Mouse (Mus musculus): ENCODE results near the gene Snn. TPM values are rescaled to one million over a fixed set of nuclear protein-coding genes. Genes with fewer than 3 reads are reported as not detected.
A peak's percentile ranks its signal among the peaks of the same experiment; 100 is the strongest.

Gene Snn
- polyA plus RNA-seq, 1 experiment from 2014 or later = 122 TPM

DNA sequence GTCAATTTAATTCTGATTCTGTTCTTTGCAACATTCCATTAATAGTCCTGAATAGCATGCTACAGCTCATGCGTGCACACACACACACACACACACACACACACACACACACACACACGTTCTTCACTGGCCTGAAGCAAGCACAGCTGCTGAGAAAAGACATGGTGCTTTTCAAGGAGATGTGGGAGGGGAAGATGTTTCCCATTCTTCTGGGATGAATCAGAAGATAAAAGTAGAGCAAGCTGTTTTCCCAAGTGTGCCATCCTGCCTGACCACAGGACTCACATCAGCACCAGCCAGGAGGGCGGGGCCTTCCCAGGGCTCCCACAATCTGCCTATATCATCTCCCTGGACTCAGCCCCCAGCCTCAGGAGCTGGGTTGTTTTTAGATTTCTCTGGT lies 35.9 kb upstream of the Snn start:
- 84% methylated on average over 3 of the region's 3 CpGs for WGBS
- Histone ChIP-seq H3K27me3 (no peaks in the 10 kb centered on the region), H3K9me3 (replicated peaks) (no peaks in the 10 kb centered on the region)

DNA sequence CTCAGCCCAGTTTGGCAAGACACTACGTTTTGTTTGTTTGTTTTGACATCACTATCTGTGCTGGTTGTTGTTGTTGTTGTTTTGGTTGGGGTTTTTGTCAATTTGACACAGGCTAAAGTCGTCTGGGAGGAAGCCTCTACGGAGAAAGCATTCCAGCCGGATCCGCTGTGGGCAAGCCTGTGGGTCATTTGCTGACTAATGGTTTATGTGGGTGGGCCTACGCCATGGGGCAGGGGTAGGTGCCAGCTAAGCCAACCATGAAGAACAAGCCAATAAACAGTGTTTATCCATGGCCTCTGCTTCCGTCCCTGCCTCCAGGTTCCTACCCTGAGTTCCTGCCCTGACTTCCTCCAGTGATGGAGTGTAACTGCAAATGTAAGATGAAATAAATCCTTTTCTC lies 32.5 kb upstream of the Snn start:
- Histone ChIP-seq H3K36me3 (ENCODE audit: poor library complexity, severe bottlenecking) (no peaks in the 10 kb centered on the region), H3K4me1 (no peaks in the 10 kb centered on the region), H3K27me3 (no peaks in the 10 kb centered on the region), H3K4me3 (no peak overlapping the region), H3K27ac (no peak overlapping the region), H3K9ac (no peak overlapping the region), H3K9me3 (replicated peaks) (no peaks in the 10 kb centered on the region), H3K4me2 (no peak overlapping the region)
- ATAC-seq = no peak
- WGBS = 89% methylated on average over 7 of the region's 7 CpGs

More for the DNA sequence above, 35.9 kb upstream of the Snn start:
- no peak for ATAC-seq
- no peak overlapping the region for H3K27ac ChIP-seq
- no peaks in the 10 kb centered on the region for H3K36me3 ChIP-seq (ENCODE audit: poor library complexity, severe bottlenecking)
- no peak overlapping the region for H3K9ac ChIP-seq
- H3K4me2 ChIP-seq = no peak overlapping the region
- H3K4me3 ChIP-seq = no peak overlapping the region
- peaks cover 6% of the 10 kb centered on the region; the same call in 1 of the 2 replicates for H3K4me1 ChIP-seq

DNA sequence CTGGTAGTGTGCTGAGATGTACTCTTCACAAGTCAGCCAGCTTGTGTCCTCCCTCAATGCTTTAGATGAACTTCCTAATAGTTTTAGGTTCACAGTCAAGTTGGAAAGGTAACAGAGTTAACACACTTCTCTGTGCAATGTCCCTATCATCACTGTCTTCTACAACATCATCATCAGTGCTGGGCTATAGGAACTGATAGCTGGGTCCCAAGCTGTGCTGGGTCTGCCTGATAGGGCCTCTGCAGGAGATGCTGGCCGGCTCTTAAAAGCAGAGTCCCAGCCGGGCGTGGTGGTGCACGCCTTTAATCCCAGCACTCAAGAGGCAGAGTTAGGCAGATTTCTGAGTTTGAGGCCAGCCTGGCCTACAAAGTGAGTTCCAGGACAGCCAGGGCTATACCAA lies 29.9 kb upstream of the Snn start:
- no peak overlapping the region for H3K9ac ChIP-seq
- no peaks in the 10 kb centered on the region for H3K9me3 ChIP-seq (replicated peaks)
- no peaks in the 10 kb centered on the region for H3K27me3 ChIP-seq
- ATAC-seq = no peak
- H3K27ac ChIP-seq = no peak overlapping the region
- H3K4me1 ChIP-seq = no peaks in the 10 kb centered on the region
- 82% methylated on average over 4 of the region's 4 CpGs for whole genome bisulfite sequencing
- H3K4me2 ChIP-seq = no peak overlapping the region
- H3K36me3 ChIP-seq (ENCODE audit: poor library complexity, severe bottlenecking) = no peaks in the 10 kb centered on the region
- H3K4me3 ChIP-seq = no peak overlapping the region

DNA sequence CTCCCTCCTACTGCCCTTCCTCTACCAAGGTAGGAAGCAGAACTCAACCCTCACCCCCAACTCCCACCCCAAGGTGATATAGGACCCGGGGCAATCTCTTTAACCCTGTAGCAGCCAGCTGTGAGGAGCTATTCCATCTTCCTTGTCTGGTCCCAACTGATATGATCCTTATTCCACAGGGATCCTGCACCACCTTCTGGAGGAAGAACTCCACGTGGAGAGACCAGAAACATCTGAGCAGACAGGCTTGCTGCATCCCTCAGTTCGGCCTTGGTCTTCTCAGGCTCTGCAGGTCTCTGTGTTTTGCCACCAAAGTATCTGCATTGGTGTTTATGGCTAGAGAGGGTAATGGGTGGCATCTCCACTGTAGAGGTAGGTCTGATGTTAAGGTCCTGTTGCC lies 29.4 kb upstream of the Snn start:
- WGBS = 82% methylated on average over 3 of the region's 3 CpGs

DNA sequence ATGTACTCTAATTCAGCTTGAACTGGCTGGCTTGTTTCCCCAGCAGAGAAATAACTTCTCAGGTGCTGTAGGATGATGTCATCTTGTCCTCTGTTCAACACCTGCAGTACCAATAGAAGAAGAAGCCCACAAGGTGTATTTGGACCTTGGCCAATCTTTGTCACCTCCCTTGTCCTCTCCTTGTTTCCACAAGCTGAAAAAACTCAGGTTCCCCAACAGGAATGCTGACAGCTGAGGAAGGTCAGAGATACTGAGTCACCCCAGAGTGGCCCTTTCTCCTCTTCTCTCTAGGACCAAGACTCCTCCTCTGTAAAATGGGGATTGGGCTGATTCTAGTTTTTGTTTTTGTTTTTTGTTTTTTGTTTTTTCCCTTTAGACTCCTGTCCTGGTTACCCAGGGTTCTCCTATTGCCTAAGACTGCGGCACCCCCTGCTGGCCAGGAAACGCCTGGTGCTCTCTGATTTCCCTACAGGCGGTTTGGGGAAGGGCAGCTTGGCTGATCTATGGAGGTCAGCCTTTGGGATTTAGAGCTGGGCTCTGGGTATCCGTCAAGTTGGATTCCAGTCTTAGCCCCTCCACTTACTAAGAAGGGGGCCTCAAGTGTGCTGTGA lies 26.4 kb upstream of the Snn start:
- no peaks in the 10 kb centered on the region for H3K9me3 ChIP-seq (replicated peaks)

More for the DNA sequence above, 29.4 kb upstream of the Snn start:
- H3K36me3 ChIP-seq (ENCODE audit: poor library complexity, severe bottlenecking) = no peaks in the 10 kb centered on the region
- H3K27me3 ChIP-seq = no peaks in the 10 kb centered on the region
- H3K9ac ChIP-seq = no peak overlapping the region
- H3K4me2 ChIP-seq = no peak overlapping the region
- no peak overlapping the region for H3K4me3 ChIP-seq
- H3K4me1 ChIP-seq = no peaks in the 10 kb centered on the region
- H3K9me3 ChIP-seq (replicated peaks) = no peaks in the 10 kb centered on the region
- H3K27ac ChIP-seq = no peak overlapping the region
- ATAC-seq = no peak

DNA sequence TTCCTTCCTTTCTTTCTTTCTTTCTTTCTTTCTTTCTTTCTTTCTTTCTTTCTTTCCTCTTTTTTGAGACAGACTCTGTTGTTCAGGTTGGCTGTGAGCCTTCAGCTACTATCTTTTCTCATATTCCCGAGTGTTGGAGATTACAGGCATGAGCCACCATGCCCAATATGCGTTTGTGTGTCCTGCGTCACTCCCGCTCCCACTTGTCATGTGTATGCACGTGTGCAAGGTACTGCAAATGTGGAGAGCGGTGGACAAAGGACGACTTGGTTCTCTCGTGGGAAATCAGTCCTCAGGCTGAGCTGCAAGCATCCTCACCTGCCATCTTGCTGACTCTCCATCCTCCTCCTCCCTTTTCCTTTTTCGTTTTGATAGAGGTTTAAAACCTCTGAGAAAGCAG lies 25.5 kb upstream of the Snn start:
- Histone ChIP-seq H3K4me1 (no peaks in the 10 kb centered on the region), H3K9me3 (replicated peaks) (no peaks in the 10 kb centered on the region), H3K27ac (no peak overlapping the region), H3K36me3 (ENCODE audit: poor library complexity, severe bottlenecking) (no peaks in the 10 kb centered on the region), H3K4me2 (no peak overlapping the region), H3K9ac (no peak overlapping the region), H3K4me3 (no peak overlapping the region), H3K27me3 (no peaks in the 10 kb centered on the region)
- WGBS = 83% methylated on average over 9 of the region's 9 CpGs
- ATAC-seq = no peak

More for the DNA sequence above, 26.4 kb upstream of the Snn start:
- H3K4me1 ChIP-seq = no peaks in the 10 kb centered on the region
- under 1% methylated on average over 4 of the region's 4 CpGs for WGBS
- H3K9ac ChIP-seq = no peak overlapping the region
- H3K27ac ChIP-seq = no peak overlapping the region
- no peaks in the 10 kb centered on the region for H3K36me3 ChIP-seq (ENCODE audit: poor library complexity, severe bottlenecking)
- no peaks in the 10 kb centered on the region for H3K27me3 ChIP-seq
- no peak overlapping the region for H3K4me2 ChIP-seq
- H3K4me3 ChIP-seq = no peak overlapping the region
- ATAC-seq = peak; percentile 74

DNA sequence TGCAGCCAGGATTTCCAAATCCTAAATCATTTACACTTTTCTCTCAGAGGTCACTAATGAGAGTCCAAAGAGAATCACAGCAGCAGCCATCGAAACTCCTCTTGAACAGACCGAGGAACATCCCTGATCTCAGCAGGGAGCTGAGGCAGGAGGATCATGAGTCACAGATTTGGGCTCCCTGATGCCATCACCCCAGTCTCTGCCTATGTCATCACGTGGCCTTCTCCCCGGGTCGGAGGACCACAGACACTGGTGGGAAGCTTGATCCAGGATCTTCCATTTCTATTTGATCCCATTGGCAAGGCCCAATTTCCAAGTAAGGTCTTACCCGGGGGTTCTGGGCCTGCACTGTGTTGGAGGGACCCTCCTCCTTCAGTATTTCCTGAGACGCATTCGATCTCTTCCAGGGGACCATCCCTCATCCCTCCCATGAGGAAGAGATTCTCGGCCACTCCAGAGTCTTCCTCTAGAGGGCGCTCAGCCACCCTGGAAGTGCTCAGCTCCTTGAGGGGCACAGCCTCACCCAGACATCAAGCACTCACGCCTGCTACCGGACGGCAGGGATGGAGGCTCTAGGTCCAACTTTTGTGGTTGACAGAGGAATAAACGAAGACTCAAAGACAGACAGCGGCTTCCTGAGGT lies 24.8 kb upstream of the Snn start:
- WGBS = 25% methylated on average over 15 of the region's 15 CpGs
- Histone ChIP-seq H3K4me2 (no peak overlapping the region), H3K36me3 (ENCODE audit: poor library complexity, severe bottlenecking) (no peaks in the 10 kb centered on the region), H3K4me3 (no peak overlapping the region), H3K9ac (no peak overlapping the region), H3K9me3 (replicated peaks) (no peaks in the 10 kb centered on the region), H3K4me1 (no peaks in the 10 kb centered on the region), H3K27ac (no peak overlapping the region), H3K27me3 (no peaks in the 10 kb centered on the region)
- ATAC-seq = peak; percentile 77; the same call in 1 of the 2 replicates

DNA sequence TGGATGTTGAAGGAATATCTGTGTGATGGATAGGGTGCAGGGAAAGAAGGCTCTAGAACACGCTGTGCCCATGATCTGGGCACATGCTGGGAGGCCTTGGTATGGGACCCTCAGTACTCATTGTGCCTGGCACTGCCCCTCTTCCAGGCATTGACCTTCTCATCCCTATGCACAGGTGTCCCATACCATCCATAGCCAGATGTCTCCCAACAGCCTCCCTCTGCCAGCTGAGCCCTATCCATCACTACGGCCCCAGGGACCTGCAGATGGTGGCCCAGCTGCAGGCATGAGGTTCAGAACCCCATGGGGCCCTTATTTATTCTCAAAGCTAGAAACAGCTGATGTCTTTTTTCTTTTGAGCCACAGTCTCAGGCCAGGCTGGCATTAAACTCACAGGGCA lies 20.1 kb upstream of the Snn start:
- no peaks in the 10 kb centered on the region for H3K4me1 ChIP-seq
- H3K27me3 ChIP-seq = no peaks in the 10 kb centered on the region
- no peaks in the 10 kb centered on the region for H3K9me3 ChIP-seq (replicated peaks)
- 64% methylated on average over 2 of the region's 2 CpGs for WGBS
- no peak overlapping the region for H3K4me2 ChIP-seq
- H3K27ac ChIP-seq = no peak overlapping the region
- H3K9ac ChIP-seq = no peak overlapping the region
- no peak overlapping the region for H3K4me3 ChIP-seq
- no peak for ATAC-seq
- no peaks in the 10 kb centered on the region for H3K36me3 ChIP-seq (ENCODE audit: poor library complexity, severe bottlenecking)

DNA sequence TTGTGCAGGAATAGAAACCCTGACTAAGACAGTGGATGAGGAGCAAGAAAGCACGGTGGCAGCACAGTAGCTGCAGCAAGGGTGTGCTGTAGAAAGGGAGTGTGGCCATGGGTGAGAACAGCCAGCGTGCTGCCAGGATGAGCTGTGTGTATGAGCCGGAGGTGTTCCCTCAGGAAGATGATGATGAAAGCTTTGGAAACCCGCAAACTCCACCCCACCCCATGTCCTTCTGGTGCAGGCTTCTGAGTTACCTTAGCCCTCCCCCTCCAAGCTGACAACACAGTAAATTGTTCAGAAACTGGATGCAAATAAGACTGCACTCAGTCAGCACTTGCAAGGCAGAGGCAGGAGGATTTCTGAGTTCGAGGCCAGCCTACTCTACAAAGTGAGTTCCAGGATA lies 17.5 kb upstream of the Snn start:
- WGBS = 94% methylated on average over 5 of the region's 5 CpGs
- no peak overlapping the region for H3K27ac ChIP-seq
- no peaks in the 10 kb centered on the region for H3K9me3 ChIP-seq (replicated peaks)
- H3K4me1 ChIP-seq = no peaks in the 10 kb centered on the region
- H3K9ac ChIP-seq = no peak overlapping the region
- no peak for ATAC-seq
- no peak overlapping the region for H3K4me3 ChIP-seq
- no peak overlapping the region for H3K4me2 ChIP-seq
- H3K36me3 ChIP-seq (ENCODE audit: poor library complexity, severe bottlenecking) = no peaks in the 10 kb centered on the region
- H3K27me3 ChIP-seq = no peaks in the 10 kb centered on the region

DNA sequence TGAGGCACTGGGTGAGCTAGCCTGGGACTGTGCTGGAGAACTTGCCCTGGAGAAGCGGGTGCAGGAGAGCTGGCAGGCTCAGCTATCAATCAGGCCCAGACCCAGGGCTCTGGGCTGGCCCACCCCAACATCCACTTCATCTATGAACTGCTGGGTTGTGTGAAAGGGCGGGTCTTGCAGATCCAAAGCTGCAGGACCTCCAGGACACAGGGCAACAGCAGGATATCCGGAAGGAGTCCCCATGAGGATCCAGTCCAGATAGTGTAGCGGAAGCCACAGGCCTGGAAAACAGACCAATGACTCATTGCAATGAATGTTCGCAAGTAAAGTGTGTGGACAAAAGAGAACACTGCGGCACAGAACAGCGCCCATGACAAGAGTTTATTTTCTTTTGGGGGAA lies 14.3 kb upstream of the Snn start:
- no peaks in the 10 kb centered on the region for H3K4me1 ChIP-seq
- H3K9me3 ChIP-seq (replicated peaks) = no peaks in the 10 kb centered on the region
- no peak overlapping the region for H3K27ac ChIP-seq
- no peak overlapping the region for H3K9ac ChIP-seq
- H3K4me3 ChIP-seq = no peak overlapping the region
- 90% methylated on average over 7 of the region's 7 CpGs for WGBS
- no peak for ATAC-seq
- no peak overlapping the region for H3K4me2 ChIP-seq
- no peaks in the 10 kb centered on the region for H3K27me3 ChIP-seq
- no peaks in the 10 kb centered on the region for H3K36me3 ChIP-seq (ENCODE audit: poor library complexity, severe bottlenecking)

DNA sequence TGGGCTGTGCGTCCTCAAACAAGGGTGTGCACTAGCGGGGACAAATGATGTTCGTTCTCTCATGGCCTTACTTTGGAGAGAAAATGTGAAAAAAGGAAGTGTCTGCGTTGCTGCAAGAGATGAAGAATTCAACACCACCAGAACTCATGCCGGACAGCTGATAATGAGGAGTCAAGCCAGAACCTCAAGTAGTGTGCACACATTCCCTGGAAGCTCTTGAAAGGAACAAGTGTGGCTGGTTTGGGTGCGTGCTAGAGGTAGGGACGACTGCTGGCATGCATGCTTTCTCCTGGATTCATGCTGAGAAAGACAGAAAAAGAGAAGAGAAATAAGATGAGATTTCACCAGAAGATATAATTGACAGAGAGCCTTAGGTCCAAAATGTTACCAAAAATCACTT lies 13.6 kb upstream of the Snn start:
- ATAC-seq = no peak
- Histone ChIP-seq H3K4me1 (no peaks in the 10 kb centered on the region), H3K4me3 (no peak overlapping the region), H3K9ac (no peak overlapping the region), H3K9me3 (replicated peaks) (no peaks in the 10 kb centered on the region), H3K27ac (no peak overlapping the region), H3K4me2 (no peak overlapping the region), H3K27me3 (no peaks in the 10 kb centered on the region), H3K36me3 (ENCODE audit: poor library complexity, severe bottlenecking) (no peaks in the 10 kb centered on the region)
- WGBS = 85% methylated on average over 7 of the region's 7 CpGs

DNA sequence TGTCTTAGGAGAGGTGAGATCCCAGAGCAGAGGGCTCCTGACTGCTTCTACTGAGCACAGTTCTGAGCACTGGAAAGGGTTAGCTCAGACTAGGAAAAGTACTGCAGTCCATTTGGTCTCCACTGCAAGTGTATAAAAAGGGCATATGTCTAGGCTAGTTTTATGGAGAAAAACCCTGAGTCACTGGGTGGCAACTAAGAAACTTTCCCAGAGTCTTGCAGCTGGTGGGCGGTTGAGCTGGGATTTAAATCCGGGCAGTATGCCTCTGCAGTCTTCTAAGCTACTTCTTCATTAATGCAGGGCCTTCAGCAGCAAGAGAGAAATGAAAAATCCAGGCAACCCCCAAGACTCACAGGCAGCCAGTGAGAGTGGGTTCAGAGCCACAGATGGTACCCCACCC lies 10.5 kb upstream of the Snn start:
- H3K4me1 ChIP-seq = peaks cover 3% of the 10 kb centered on the region; the same call in 1 of the 2 replicates
- H3K36me3 ChIP-seq (ENCODE audit: poor library complexity, severe bottlenecking) = no peaks in the 10 kb centered on the region
- WGBS = 91% methylated on average over 2 of the region's 2 CpGs
- H3K4me3 ChIP-seq = no peak overlapping the region
- H3K9me3 ChIP-seq (replicated peaks) = no peaks in the 10 kb centered on the region
- H3K9ac ChIP-seq = no peak overlapping the region
- no peak for ATAC-seq
- no peak overlapping the region for H3K4me2 ChIP-seq
- no peak overlapping the region for H3K27ac ChIP-seq
- H3K27me3 ChIP-seq = no peaks in the 10 kb centered on the region

DNA sequence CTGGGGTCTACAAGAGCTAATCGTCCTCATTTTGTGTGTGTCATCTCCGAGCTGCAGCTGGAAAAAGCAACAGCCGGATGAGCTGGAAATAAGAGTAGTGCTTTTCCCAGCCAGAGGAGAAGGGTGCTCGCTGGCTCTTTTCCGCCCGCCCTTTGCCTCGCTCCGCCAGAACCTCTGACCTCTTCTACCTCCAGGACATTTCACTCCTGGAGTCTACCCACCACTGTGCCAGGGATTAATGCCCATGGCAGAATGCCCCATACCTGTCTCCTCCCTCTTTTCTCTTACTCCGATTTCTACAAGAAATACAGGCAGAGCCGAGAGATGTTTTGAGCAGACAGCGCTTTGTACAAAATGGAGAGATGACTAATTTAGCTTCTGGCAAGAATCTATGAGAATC lies 9.6 kb upstream of the Snn start:
- no peak for ATAC-seq
- no peak overlapping the region for H3K4me2 ChIP-seq
- 89% methylated on average over 11 of the region's 11 CpGs for WGBS

More for the DNA sequence above, 9.6 kb upstream of the Snn start:
- Histone ChIP-seq H3K9ac (no peak overlapping the region), H3K4me1 (peaks cover 3% of the 10 kb centered on the region; the same call in 1 of the 2 replicates), H3K9me3 (replicated peaks) (no peaks in the 10 kb centered on the region), H3K4me3 (no peak overlapping the region), H3K36me3 (ENCODE audit: poor library complexity, severe bottlenecking) (no peaks in the 10 kb centered on the region), H3K27me3 (no peaks in the 10 kb centered on the region), H3K27ac (no peak overlapping the region)
